In the genomic region with DNA sequence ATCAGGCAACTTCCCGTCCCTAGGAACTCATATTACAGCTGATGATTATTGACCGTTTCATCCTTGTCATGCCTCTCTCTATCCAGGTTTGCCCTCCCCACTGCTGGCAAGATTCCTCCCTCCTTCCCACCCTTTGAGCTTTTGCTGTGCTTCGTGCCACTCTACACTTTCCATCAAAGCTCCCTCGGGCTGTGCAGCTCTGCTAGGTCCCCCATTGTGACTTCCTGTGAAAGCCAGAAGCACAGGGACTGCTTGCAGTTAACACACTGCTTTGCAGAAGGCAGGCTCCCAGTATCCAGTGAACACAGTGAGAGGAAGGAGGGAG, we compare ENCODE assay signal across 9 mouse cellular contexts.
DNase-seq lines count a peak whose midpoint lies in the region; ATAC-seq lines count a peak whose summit lies in the region.
"Had no signal": no experiment of that assay in that cellular context is flagged by ENCODE, and none has a peak within 500 bp of the region (broad histone marks: within the 10 kb centered on the region; RNA-seq: fewer than 3 reads in every experiment).

No protein-coding gene starts in this region.

- peak overlapping the region; percentile 5; the same call in 1 of the 2 replicates for H3K27ac ChIP-seq in kidney, embryonic 14.5 days (ENCODE audit: low read depth, low read length)
- H3K27ac ChIP-seq in embryonic facial prominence, embryonic 11.5 days (replicated peaks; ENCODE audit: low read depth, low read length): no peak overlapping the region
- peak overlapping the region; percentile 29; the same call in 1 of the 2 replicates for H3K27ac ChIP-seq in liver, embryonic 11.5 days (ENCODE audit: low read depth, low read length)
- no peak overlapping the region for H3K27ac ChIP-seq in forebrain, embryonic 13.5 days

- no peak overlapping the region for H3K9ac ChIP-seq in kidney, embryonic 14.5 days (ENCODE audit: low read depth, low read length)
- H3K9ac ChIP-seq in embryonic facial prominence, embryonic 11.5 days (replicated peaks; ENCODE audit: low read length): no peak overlapping the region; the same call in 1 of the 2 replicates
- no peak overlapping the region for H3K9ac ChIP-seq in liver, embryonic 11.5 days (ENCODE audit: low read depth, low read length)
- no peak overlapping the region for H3K9ac ChIP-seq in forebrain, embryonic 13.5 days
- H3K9ac ChIP-seq: limb, embryonic 13.5 days had no signal

- no peak for ATAC-seq in kidney, embryonic 14.5 days (ENCODE audit: low FRiP score, low TSS enrichment)
- no peak for ATAC-seq in embryonic facial prominence, embryonic 11.5 days (replicated peaks; ENCODE audit: insufficient number of reproducible peaks, low FRiP score, low TSS enrichment, low read depth)
- ATAC-seq in liver, embryonic 11.5 days (replicated peaks; ENCODE audit: low FRiP score): no peak
- ATAC-seq in forebrain, embryonic 13.5 days: no peak

- H3K9me3 ChIP-seq in kidney, embryonic 14.5 days (ENCODE audit: control insufficient read depth, low read length): no peaks in the 10 kb centered on the region
- no peaks in the 10 kb centered on the region for H3K9me3 ChIP-seq in embryonic facial prominence, embryonic 11.5 days (replicated peaks; ENCODE audit: control insufficient read depth, low read length)
- no peaks in the 10 kb centered on the region for H3K9me3 ChIP-seq in liver, embryonic 11.5 days (ENCODE audit: control insufficient read depth, low read length)
- H3K9me3 ChIP-seq in forebrain, embryonic 13.5 days (replicated peaks): no peaks in the 10 kb centered on the region
- H3K9me3 ChIP-seq: limb, embryonic 13.5 days had no signal

- DNase-seq in embryo, embryonic 11 days: peak; percentile 31
- DNase-seq in embryo, embryonic 9.5 days (ENCODE audit: extremely low spot score): no peak
- DNase-seq in kidney, adult 11 months: no peak
- DNase-seq in embryonic facial prominence, embryonic 11.5 days (ENCODE audit: low spot score): peak; percentile 39
- DNase-seq in liver, embryonic 11.5 days (ENCODE audit: low spot score): no peak
- no peak for DNase-seq in layer of hippocampus, adult 9-10 months (ENCODE audit: low spot score)

- H3K4me3 ChIP-seq in kidney, embryonic 14.5 days (ENCODE audit: low read length): no peak overlapping the region
- no peak overlapping the region for H3K4me3 ChIP-seq in embryonic facial prominence, embryonic 11.5 days (ENCODE audit: low read depth, low read length)
- H3K4me3 ChIP-seq in liver, embryonic 11.5 days (ENCODE audit: low read depth, low read length): no peak overlapping the region
- no peak overlapping the region for H3K4me3 ChIP-seq in forebrain, embryonic 13.5 days
- H3K4me3 ChIP-seq: limb, embryonic 13.5 days had no signal

- WGBS in kidney, embryonic 14.5 days: 48% methylated on average over 4 of the region's 4 CpGs
- 44% methylated on average over 4 of the region's 4 CpGs for WGBS in embryonic facial prominence, embryonic 11.5 days
- 42% methylated on average over 4 of the region's 4 CpGs for WGBS in liver, embryonic 11.5 days
- 56% methylated on average over 4 of the region's 4 CpGs for WGBS in forebrain, embryonic 13.5 days

- no peak overlapping the region for H3K4me2 ChIP-seq in kidney, embryonic 14.5 days (replicated peaks; ENCODE audit: low read depth, low read length)
- H3K4me2 ChIP-seq in embryonic facial prominence, embryonic 11.5 days (ENCODE audit: low read depth, low read length): no peak overlapping the region
- no peak overlapping the region for H3K4me2 ChIP-seq in liver, embryonic 11.5 days
- H3K4me2 ChIP-seq in forebrain, embryonic 13.5 days: no peak overlapping the region

- no peaks in the 10 kb centered on the region; the same call in 1 of the 2 replicates for H3K4me1 ChIP-seq in kidney, embryonic 14.5 days (ENCODE audit: control insufficient read depth, insufficient read depth, low read length)
- no peaks in the 10 kb centered on the region for H3K4me1 ChIP-seq in embryonic facial prominence, embryonic 11.5 days (ENCODE audit: control insufficient read depth, insufficient read depth, low read length)
- no peaks in the 10 kb centered on the region for H3K4me1 ChIP-seq in liver, embryonic 11.5 days (replicated peaks; ENCODE audit: control insufficient read depth, insufficient read depth, low read length)
- peaks cover 38% of the 10 kb centered on the region for H3K4me1 ChIP-seq in forebrain, embryonic 13.5 days

- H3K27me3 ChIP-seq in kidney, embryonic 14.5 days (ENCODE audit: control insufficient read depth, insufficient read depth, low read length): no peaks in the 10 kb centered on the region
- no peaks in the 10 kb centered on the region for H3K27me3 ChIP-seq in embryonic facial prominence, embryonic 11.5 days (ENCODE audit: control insufficient read depth, insufficient read depth, low read length)
- no peaks in the 10 kb centered on the region for H3K27me3 ChIP-seq in liver, embryonic 11.5 days (replicated peaks; ENCODE audit: control insufficient read depth, insufficient read depth, low read length)
- no peaks in the 10 kb centered on the region for H3K27me3 ChIP-seq in forebrain, embryonic 13.5 days
- H3K27me3 ChIP-seq: limb, embryonic 13.5 days had no signal

- H3K36me3 ChIP-seq in kidney, embryonic 14.5 days (ENCODE audit: control insufficient read depth, insufficient read depth, low read length): no peaks in the 10 kb centered on the region
- no peaks in the 10 kb centered on the region for H3K36me3 ChIP-seq in embryonic facial prominence, embryonic 11.5 days (replicated peaks; ENCODE audit: control insufficient read depth, insufficient read depth, low read depth, low read length)
- H3K36me3 ChIP-seq in liver, embryonic 11.5 days (ENCODE audit: control insufficient read depth, insufficient read depth, low read length): no peaks in the 10 kb centered on the region
- no peaks in the 10 kb centered on the region for H3K36me3 ChIP-seq in forebrain, embryonic 13.5 days (ENCODE audit: poor library complexity, severe bottlenecking)
- H3K36me3 ChIP-seq: limb, embryonic 13.5 days had no signal

Comparison
In these comparisons a context has a peak if more than half of its experiments do, and no peak if none do; other contexts are left out.
1. DNase-seq: peak in embryo, embryonic 11 days (single experiment) and embryonic facial prominence, embryonic 11.5 days (single experiment); none in embryo, embryonic 9.5 days (single experiment), kidney, adult 11 months (single experiment), liver, embryonic 11.5 days (single experiment) and layer of hippocampus, adult 9-10 months (single experiment).
2. H3K27ac ChIP-seq: peak in kidney, embryonic 14.5 days (single experiment) and liver, embryonic 11.5 days (single experiment); none in embryonic facial prominence, embryonic 11.5 days (single experiment) and forebrain, embryonic 13.5 days (single experiment).